Mouse (Mus musculus) embryonic facial prominence, embryonic 11.5 days (tissue): ENCODE data around the gene Kdm1a. TPM values are rescaled to one million over a fixed set of nuclear protein-coding genes. Genes with fewer than 3 reads are reported as not detected.

Experiments used
- ATAC-seq: fragments of 200-750 bp; cut with Nextera tagmentation; replicated peaks from 2 replicates; pipeline ENCODE4 v1.8.0; 2017; ENCODE audit warnings: low read depth; ENCODE audit not compliant: insufficient number of reproducible peaks, low FRiP score, low TSS enrichment
- DNase-seq: peaks from one replicate; pipeline ENCODE4 v3.0.0-alpha.2; 2015; ENCODE audit warnings: low spot score
- H3K27ac ChIP-seq: fragments of 300-500 bp; sonication (generic); replicated peaks from 2 replicates; pipeline ENCODE4 v1.5.1; 2014; ENCODE audit warnings: mild to moderate bottlenecking, low read depth, low read length, control low read depth
- H3K27me3 ChIP-seq: fragments of 300-500 bp; sonication (generic); 2 replicates; pipeline ENCODE4 v1.6.1; 2014; ENCODE audit warnings: mild to moderate bottlenecking, low read length, moderate library complexity, mixed read lengths; ENCODE audit not compliant: control insufficient read depth, insufficient read depth
- H3K36me3 ChIP-seq: fragments of 300-500 bp; sonication (generic); replicated peaks from 2 replicates; pipeline ENCODE4 v1.6.1; 2014; ENCODE audit warnings: low read depth, mild to moderate bottlenecking, low read length, moderate library complexity, mixed read lengths; ENCODE audit not compliant: control insufficient read depth, insufficient read depth
- H3K4me1 ChIP-seq: fragments of 300-500 bp; sonication (generic); 2 replicates; pipeline ENCODE4 v1.6.1; 2014; ENCODE audit warnings: low read length, mixed read lengths; ENCODE audit not compliant: control insufficient read depth, insufficient read depth
- H3K4me2 ChIP-seq: fragments of 300-500 bp; sonication (generic); 2 replicates; pipeline ENCODE4 v1.6.1; 2014; ENCODE audit warnings: low read depth, mild to moderate bottlenecking, control low read depth, low read length, moderate library complexity
- H3K4me3 ChIP-seq: fragments of 300-500 bp; sonication (generic); 2 replicates; pipeline ENCODE4 v1.5.1; 2014; ENCODE audit warnings: low read depth, low read length, control low read depth
- H3K9ac ChIP-seq: fragments of 300-500 bp; sonication (generic); replicated peaks from 2 replicates; pipeline ENCODE4 v1.6.1; 2014; ENCODE audit warnings: mild to moderate bottlenecking, control low read depth, low read length
- H3K9me3 ChIP-seq: fragments of 300-500 bp; sonication (generic); replicated peaks from 2 replicates; pipeline ENCODE4 v1.6.1; 2016; ENCODE audit warnings: mild to moderate bottlenecking, low read length, inconsistent platforms, mixed read lengths; ENCODE audit not compliant: control insufficient read depth
- WGBS: fragments of 180-500 bp; shearing (Covaris S2); extraction: QIAGEN DNeasy Blood & Tissue Kit; methylation state at CpG from one replicate; pipeline ENCODE4 v1.1.7; 2014; 5-methylcytosine and 5-hydroxymethylcytosine counted together
- polyA plus RNA-seq: library from polyadenylated mRNA; unstranded; fragments of >200 nt; fragmentation: Nextera tagmentation; extraction: Ambion mirVana; gene quantifications from 2 replicates; pipeline ENCODE4 v1.2.1, GENCODE M21; 2014

The Kdm1a gene
- polyA plus RNA-seq, 1 experiment from 2014 or later: 88.3 TPM

- ATAC-seq: 0 out of 2 replicates have a peak, but pooled peaks have one; percentile 37
- H3K9ac ChIP-seq: no peak overlapping the region
- peaks cover 22% of the 10 kb centered on the region for H3K27me3 ChIP-seq
Observed at GRCm38 (mm10) chr4:136638230-136638750, 35.8 kb upstream of the Kdm1a start.

DNA sequence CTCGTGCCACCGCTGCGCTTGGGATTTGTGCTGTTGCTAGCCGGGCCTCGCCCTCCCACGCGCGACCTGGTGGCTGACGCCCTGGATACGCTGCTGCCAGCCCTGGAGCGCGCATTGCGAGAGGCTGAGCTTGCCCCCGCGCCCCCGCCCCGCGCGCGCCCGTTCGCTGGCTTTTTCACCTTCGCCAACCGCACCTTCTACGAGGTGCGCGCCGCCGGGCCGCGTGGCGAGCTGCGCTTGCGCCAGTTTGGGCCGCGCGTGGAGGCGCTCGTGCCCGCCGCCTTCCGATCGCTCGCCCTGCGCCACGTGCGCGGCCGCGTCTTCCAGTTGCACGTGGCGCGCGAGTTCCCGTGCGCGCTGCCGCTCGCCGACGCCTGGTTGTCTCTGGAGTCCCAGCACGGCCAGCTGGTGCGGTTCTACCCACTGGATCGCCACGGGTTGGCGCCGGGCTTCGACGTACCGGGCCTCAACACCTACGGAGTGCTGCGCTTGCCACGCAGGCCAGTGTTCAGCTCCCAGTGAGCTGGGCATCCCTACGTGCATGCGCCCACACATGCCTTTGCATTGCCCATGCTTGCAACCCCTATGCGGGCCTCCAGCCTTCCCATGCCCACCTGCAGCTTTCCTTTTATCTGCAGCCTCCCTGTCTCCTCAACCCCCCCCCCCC lies 35.2 kb upstream of the Kdm1a start:
- peaks cover 22% of the 10 kb centered on the region for H3K27me3 ChIP-seq
- H3K4me2 ChIP-seq: peak overlapping the region; percentile 97
- 3% methylated on average over 74 of the region's 76 CpGs for WGBS
- no peak overlapping the region for H3K27ac ChIP-seq
- no peak; the same call in 1 of the 2 replicates for ATAC-seq
- DNase-seq: peak; percentile 65
- peak overlapping the region; percentile 36 for H3K4me3 ChIP-seq
- H3K9ac ChIP-seq: peak overlapping the region; percentile 55
- no peaks in the 10 kb centered on the region; the same call in 1 of the 2 replicates for H3K4me1 ChIP-seq
- H3K36me3 ChIP-seq: no peaks in the 10 kb centered on the region
- H3K9me3 ChIP-seq: no peaks in the 10 kb centered on the region

More at GRCm38 (mm10) chr4:136638230-136638750, 35.8 kb upstream of the Kdm1a start:
- no peak overlapping the region for H3K27ac ChIP-seq
- H3K9me3 ChIP-seq: no peaks in the 10 kb centered on the region
- no peak overlapping the region; the same call in 1 of the 2 replicates for H3K4me2 ChIP-seq
- no peaks in the 10 kb centered on the region; the same call in 1 of the 2 replicates for H3K4me1 ChIP-seq
- peak overlapping the region; percentile 36 for H3K4me3 ChIP-seq
- 30% methylated on average over 7 of the region's 7 CpGs for WGBS
- H3K36me3 ChIP-seq: no peaks in the 10 kb centered on the region
- no peak for DNase-seq

- Histone ChIP-seq H3K9ac (peak overlapping the region; percentile 55), H3K4me2 (peak overlapping the region; percentile 97), H3K4me3 (peak overlapping the region; percentile 36), H3K36me3 (no peaks in the 10 kb centered on the region), H3K27me3 (peaks cover 22% of the 10 kb centered on the region), H3K9me3 (no peaks in the 10 kb centered on the region), H3K27ac (no peak overlapping the region), H3K4me1 (no peaks in the 10 kb centered on the region; the same call in 1 of the 2 replicates)
- 16% methylated on average over 37 of the region's 37 CpGs for WGBS
- ATAC-seq (no peak), DNase-seq (no peak)
Observed at GRCm38 (mm10) chr4:136636983-136637562, 34.5 kb upstream of the Kdm1a start.

DNA sequence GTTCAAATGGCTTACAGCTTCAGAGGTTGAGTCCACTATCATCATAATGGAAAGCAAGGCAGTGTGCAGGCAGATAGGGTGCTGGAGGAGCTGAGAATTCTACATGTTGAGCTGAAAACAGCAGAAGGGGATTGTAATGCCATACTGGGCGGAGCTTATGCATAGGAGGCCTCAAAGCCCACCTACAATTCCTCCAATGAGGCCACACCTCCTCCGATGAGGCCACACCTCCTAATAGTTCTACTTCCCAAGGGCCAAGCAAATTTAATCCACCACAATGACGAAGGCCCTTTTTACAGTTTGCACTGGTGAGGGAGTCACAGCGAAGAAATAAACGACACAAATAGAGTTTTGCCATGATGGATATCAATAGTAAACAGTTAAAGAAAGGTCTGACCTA lies 34.0 kb upstream of the Kdm1a start:
- H3K27me3 ChIP-seq: peaks cover 22% of the 10 kb centered on the region

GRCm38 (mm10) chr4:136635995-136636394 lies 33.5 kb upstream of the Kdm1a start:
- H3K27me3 ChIP-seq: peaks cover 22% of the 10 kb centered on the region
- no peak for DNase-seq

More for the DNA sequence above, 34.0 kb upstream of the Kdm1a start:
- no peaks in the 10 kb centered on the region; the same call in 1 of the 2 replicates for H3K4me1 ChIP-seq
- ATAC-seq (no peak), DNase-seq (no peak)
- H3K9me3 ChIP-seq: no peaks in the 10 kb centered on the region
- WGBS: 59% methylated on average over 5 of the region's 5 CpGs
- H3K36me3 ChIP-seq: no peaks in the 10 kb centered on the region
- no peak overlapping the region for H3K4me2 ChIP-seq
- no peak overlapping the region for H3K4me3 ChIP-seq
- H3K9ac ChIP-seq: no peak overlapping the region
- H3K27ac ChIP-seq: no peak overlapping the region

GRCm38 (mm10) chr4:136631237-136631994 lies 28.9 kb upstream of the Kdm1a start:
- DNase-seq: no peak
- Histone ChIP-seq H3K36me3 (no peaks in the 10 kb centered on the region), H3K4me1 (no peaks in the 10 kb centered on the region), H3K4me3 (no peak overlapping the region), H3K4me2 (no peak overlapping the region), H3K9me3 (no peaks in the 10 kb centered on the region), H3K27me3 (peaks cover under 1% of the 10 kb centered on the region), H3K27ac (no peak overlapping the region), H3K9ac (no peak overlapping the region)
- no peak for ATAC-seq
- WGBS: 85% methylated on average over 11 of the region's 11 CpGs

More at GRCm38 (mm10) chr4:136635995-136636394, 33.5 kb upstream of the Kdm1a start:
- Histone ChIP-seq H3K36me3 (no peaks in the 10 kb centered on the region), H3K9ac (no peak overlapping the region), H3K9me3 (no peaks in the 10 kb centered on the region), H3K4me3 (no peak overlapping the region), H3K4me1 (no peaks in the 10 kb centered on the region; the same call in 1 of the 2 replicates), H3K27ac (no peak overlapping the region), H3K4me2 (no peak overlapping the region)
- ATAC-seq: no peak

- Histone ChIP-seq H3K9me3 (no peaks in the 10 kb centered on the region), H3K4me2 (no peak overlapping the region), H3K27me3 (no peaks in the 10 kb centered on the region), H3K27ac (no peak overlapping the region), H3K9ac (no peak overlapping the region), H3K4me1 (no peaks in the 10 kb centered on the region), H3K36me3 (no peaks in the 10 kb centered on the region), H3K4me3 (no peak overlapping the region)
- DNase-seq: no peak
- WGBS: 63% methylated on average over 6 of the region's 6 CpGs
- no peak for ATAC-seq
Observed at GRCm38 (mm10) chr4:136626590-136626989, 24.1 kb upstream of the Kdm1a start.
